Mouse (Mus musculus) 416B (cell line): ENCODE results near the gene Cald1.
A peak's percentile ranks its signal among the peaks of the same experiment; 100 is the strongest.

ENCODE experiments used
- DNase-seq: peaks from one replicate; pipeline ENCODE4 v3.0.0; 2011; ENCODE audit warnings: low read depth

Gene Cald1

GRCm38 (mm10) chr6:34613122-34613521, 14.8 kb downstream of the Cald1 start:
- DNase-seq, result no peak

DNA sequence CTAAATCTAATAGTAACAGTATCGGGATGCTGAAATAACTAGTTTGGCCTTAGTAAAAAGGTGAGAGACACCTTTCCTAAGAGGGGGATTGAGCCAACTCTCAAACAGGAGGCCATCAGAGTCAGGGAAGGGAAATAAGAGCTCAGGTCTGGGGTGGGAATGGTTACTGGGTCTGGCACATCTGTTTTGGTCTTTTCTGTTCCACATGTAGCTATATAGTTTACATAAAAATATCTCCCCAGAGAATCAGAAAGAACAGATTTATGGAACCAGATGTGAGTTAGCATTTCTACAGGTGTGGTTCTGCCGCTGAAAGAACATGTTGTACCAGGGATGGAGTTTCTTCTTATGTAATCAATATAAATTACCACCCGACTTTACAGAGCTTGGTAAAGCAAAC, 17.1 kb downstream of the Cald1 start:
- no peak for DNase-seq

- DNase-seq, result no peak
Observed at GRCm38 (mm10) chr6:34619494-34619893, 21.2 kb downstream of the Cald1 start.

GRCm38 (mm10) chr6:34620242-34620641, 21.9 kb downstream of the Cald1 start:
- peak; percentile 9 for DNase-seq

- DNase-seq, result no peak
Observed at GRCm38 (mm10) chr6:34622865-34623264, 24.6 kb downstream of the Cald1 start.

DNA sequence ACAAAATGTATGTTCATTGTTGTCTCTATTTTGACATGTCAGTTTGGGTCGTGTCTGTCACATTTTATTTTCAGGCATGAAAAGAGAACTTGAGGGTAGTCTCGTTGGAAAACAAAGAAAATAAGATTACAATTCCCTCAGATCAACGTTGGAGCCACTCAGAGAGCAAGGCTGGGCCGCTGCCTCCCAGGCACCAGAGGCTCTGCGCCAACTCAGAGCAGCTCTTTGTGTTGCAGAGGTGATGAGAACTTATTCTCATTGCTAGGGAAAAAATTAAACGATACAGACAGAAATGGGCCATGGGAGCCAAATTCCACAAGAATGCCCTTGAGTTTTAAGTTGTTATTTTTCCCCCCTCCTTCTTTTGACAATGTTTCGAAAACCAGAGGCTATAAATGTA, 25.0 kb downstream of the Cald1 start:
- no peak for DNase-seq

DNA sequence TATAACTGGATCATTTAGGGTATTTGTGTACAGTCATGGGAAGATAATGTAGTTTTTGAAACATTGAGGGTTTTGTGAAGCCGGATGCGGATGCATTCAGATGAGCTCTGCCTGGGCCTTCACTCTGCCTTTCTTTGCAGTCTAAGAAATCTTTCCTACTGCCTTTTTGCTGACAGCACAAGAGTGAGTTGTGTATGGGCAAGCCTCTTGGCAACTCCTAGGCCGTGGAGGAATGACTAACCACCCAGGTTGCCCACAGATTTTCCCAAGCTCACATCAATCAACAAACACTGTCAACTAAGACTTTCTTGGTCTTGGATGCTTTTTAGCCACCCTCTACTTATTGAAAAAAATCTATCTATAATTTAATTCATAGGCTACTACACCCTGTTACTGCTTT, 26.2 kb downstream of the Cald1 start:
- no peak for DNase-seq

DNA sequence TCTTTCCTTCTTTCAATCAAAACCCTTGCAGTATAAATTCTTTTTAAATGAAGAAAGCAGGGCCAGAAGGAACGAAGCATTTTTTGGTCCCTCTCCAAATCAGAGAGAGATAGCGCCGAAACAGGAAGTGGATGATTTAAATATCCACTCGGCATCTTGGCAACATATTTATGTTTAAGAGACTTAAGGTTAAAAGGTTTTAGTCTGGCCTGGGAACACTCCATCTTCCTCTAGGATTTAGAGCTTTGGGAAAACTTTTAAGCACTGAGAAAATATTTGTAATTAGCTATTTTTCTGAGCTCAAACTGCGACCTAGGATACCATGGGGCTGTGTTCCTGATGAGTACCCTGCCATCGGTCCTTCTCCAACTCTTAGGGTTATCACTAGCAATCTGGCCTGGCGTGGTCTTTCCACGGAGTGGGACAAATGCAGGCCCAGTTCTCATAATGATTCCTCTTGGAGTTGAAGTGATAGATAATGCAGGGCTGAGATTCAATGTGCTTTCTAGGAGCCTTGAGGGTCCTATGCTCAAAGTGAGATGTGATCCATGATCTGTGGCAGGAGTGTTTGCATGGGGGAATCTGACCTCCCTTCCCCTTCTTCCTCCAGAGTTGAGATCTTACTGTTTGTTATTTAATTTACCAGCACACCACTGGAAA, 28.4 kb downstream of the Cald1 start:
- DNase-seq, result no peak

GRCm38 (mm10) chr6:34628131-34628530, 29.8 kb downstream of the Cald1 start:
- peak; percentile 42 for DNase-seq

GRCm38 (mm10) chr6:34633776-34634175, 35.5 kb downstream of the Cald1 start:
- peak; percentile 73 for DNase-seq

- no peak for DNase-seq
Observed at GRCm38 (mm10) chr6:34637588-34638438, 39.5 kb downstream of the Cald1 start.

DNA sequence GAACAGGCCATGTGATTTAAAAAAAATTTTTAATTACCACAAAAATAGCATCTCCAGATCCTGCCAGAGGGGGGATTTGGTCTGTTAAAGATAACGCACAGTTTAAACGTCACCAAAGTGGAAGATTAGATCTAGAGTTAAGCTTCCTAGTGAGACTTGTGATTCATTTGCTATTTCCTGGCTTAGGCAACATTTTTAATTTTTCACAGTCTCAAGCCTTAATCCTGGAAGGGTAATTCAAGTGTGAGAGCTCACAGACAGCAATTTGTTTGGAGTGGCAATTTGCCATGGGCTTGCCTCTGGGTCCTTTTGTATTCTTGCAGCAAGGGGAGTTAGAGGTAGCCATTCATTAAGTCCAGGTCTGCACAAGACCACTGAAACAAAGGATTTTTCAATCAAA, 40.4 kb downstream of the Cald1 start:
- peak; percentile 89 for DNase-seq

DNA sequence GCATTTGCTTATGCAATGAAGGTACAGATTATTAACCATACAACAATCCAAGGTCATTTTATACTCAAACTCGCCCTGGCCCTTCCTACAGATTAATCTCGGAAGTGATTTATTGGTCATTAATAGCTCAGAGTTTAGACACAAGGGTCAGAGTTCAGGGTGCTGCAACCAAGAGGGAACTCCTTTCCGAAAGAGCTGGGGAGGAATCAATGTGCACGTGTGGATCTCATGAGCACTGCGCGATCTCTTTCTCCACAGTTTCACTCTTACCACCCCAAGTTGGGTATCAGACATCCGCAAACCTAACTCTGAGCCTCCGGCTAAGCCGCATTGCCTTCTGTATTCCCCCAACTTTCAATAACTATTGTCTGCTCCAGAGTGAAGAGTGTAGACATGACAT, 41.9 kb downstream of the Cald1 start:
- DNase-seq, result no peak

- no peak for DNase-seq
Observed at GRCm38 (mm10) chr6:34641081-34641480, 42.8 kb downstream of the Cald1 start.

DNA sequence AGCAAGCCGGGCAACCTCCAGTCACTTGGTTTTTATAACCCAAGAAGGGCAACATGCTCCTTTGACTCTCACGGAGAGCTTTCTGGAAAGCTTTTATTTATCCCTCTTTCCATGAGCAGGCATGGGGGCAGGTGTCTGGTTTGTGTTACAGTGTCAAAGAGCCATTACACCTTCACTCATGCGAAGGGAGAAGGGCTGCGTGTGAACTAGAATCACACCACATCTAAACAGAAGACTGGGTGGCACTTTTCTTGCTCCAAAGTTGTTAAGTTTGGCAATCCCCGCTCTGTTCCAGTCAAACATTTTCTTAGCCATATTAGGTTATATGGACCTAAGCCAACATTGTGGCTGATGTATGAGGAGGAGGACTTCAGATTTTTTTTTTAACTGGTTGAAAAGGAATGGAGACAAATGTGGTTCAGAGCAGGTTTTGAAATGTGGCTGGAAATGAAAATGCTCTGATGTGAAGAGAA, 43.8 kb downstream of the Cald1 start:
- DNase-seq, result peak; percentile 13

DNA sequence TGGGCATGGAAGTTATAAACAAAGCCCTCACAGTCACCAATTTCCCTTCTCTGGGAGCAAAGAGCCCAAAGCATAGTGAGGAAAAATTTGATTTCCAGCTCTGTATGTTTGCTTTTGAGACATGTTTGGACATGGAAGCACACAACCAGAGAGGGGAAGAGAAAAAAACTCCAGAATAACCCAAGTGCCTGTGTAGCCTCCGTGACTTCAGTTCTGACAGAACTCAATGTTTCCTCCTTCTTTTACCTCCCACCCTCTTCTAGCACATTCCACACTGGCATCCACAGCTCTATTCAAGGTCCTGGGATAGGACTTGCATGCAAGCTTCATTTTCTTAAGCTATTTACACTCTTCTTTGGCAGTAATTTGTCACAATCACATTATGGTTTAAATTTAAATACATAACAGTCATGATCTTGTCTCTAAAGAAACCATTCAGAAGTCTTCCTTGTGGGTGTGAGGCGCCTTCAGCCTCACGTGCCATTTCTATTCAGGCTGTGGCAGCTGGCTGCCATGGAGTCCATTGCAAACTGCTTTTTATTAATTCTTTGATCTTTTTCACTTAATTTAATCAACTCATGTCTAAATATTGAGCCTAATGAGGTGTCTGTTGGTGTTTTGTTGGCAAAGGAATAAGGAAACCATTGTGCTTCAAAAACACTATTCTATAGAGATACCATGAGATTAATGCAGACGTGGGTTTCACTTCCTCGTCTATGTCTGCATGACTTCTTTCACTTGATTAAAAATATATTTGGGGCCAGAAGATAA, 49.9 kb downstream of the Cald1 start:
- no peak for DNase-seq

GRCm38 (mm10) chr6:34651298-34651697, 53.0 kb downstream of the Cald1 start:
- no peak for DNase-seq

DNA sequence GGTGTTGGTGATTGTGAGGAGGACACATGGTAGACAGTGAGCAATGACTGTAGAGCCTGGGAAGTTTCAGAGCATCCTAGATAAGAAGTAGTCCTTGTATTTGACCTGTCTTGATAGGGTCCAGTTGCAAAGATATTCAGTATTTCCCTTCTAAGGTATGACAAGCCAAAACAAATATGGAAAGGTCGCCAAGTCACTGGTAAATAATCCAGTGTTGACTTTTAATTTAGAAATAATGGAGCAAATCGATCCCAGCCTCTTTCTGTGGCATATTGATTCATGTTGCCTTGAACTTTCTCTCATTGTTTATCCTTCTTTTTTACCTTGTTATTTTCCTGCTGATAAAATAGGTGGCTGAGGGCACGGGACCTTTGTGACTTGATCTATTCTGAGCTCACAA, 57.4 kb downstream of the Cald1 start:
- DNase-seq, result no peak

GRCm38 (mm10) chr6:34658791-34659190, 60.5 kb downstream of the Cald1 start:
- DNase-seq, result no peak

GRCm38 (mm10) chr6:34660724-34661123, 62.4 kb downstream of the Cald1 start:
- DNase-seq, result peak; percentile 8

DNA sequence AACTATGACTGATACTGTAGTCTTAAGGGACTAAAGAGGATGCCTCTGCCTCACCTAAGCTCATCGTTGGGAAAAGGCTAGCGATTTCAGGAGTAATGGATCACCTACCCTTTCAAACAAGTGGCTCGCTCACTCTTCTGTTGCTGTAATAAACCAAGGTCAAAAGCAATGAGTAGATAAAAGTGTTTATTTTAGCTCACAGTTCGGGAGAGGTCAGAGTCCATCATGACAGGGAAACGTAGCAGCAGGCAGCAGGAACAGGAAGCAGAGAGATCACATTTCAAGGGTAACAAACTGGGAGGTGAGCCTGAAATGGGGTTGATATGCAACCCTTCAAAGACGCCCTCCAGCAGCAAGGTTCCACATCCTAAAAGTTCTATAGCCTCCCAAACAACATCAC, 64.3 kb downstream of the Cald1 start:
- DNase-seq, result no peak

DNA sequence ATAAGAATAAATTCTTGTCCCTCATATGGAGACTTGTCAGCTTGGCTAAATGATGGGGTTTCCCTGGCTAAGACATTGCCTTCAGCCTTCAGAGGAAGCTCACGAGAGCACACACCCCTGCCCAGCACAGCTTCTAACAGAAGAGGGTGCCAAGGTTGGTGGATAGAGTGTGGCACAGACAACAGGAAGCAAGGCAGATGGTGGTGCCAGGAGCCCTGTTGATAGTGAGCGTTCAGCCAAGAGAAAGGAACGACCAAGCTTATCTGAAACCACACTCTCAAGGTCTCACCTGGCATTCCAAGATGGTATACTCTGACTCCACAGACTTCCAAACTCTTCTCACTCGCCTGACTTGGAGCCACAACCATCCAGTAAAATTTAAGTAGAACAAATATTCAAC, 66.0 kb downstream of the Cald1 start:
- DNase-seq, result no peak

DNA sequence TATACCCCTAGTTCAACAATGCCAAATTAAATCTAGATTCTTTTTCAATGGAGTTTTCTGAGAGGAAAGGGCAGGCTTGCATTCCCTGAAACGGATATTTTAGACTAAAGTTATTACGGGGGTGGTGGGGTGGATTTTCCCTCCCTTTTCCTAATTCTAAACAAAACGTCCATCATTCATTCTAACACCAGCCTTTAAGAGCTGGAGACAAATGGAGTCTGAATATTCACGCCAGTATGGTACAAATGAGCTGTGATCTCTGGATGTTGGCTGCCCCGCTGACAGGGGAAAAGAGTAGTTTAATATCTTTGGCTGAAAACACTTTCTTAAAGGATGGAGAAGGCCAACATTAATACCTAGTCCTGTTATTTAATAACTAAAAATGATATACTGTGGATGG, 66.4 kb downstream of the Cald1 start:
- no peak for DNase-seq
